Mouse (Mus musculus): ENCODE measurements around the gene Rin2.

DNA sequence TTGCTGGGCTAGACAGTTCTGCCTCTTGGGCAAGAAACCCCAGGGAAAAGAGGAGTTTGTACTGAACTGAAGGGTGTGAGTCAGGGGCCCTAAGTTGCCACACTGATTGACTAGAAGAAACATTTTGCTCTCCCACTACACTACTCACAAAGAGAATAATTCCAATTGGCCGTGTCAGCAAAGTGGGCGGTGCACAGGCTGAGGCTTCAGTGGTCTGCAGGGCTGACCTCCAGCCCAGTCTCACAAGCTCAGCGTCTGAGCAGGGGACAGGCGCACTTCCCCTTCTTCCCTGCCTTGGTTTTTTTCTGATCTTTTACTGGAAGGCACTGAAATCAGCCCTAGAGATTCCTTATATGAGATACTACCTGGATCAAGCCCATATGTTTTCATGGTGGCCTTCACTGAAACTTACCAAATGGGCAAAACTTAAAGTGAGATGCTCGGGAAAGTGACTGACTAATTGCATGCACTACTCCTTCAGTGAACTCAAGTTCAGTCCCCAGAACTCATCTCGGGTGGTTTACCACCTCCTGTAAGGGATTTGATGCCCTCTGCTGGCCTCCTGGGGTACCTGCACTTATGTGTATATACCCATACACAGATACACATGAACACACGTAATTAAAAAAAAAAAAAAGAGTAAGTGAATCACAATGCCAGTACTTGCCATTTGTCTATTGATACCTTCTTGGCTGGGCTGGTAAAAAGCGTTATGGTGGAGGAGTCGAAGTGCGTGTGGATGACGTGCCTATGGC is 191.9 kb downstream of the Rin2 start:
- TF ChIP-seq CTCF (IDR thresholded peaks at IDR 0.05; ENCODE audit: extremely low read depth, insufficient read length, insufficient replicate concordance, low read depth, low read length) (peak; percentile 16; the same call in 1 of the 2 replicates), POLR2A (IDR thresholded peaks at IDR 0.05; ENCODE audit: low read depth, low read length) (no peak)

Measured in small intestine, adult 2 months (tissue).